Mouse (Mus musculus): ENCODE data around the gene Slco3a1.

Slco3a1 gene

GRCm38 (mm10) chr7:74303611-74304300 lies 250.8 kb downstream of the Slco3a1 start:
- DNase-seq (ENCODE audit: low read depth, low spot score), result no peak

- no peak for DNase-seq (ENCODE audit: low read depth, low spot score)
Observed at GRCm38 (mm10) chr7:74303081-74303480, 251.5 kb downstream of the Slco3a1 start.

- no peak for DNase-seq (ENCODE audit: low read depth, low spot score)
Observed at GRCm38 (mm10) chr7:74286531-74286930, 268.0 kb downstream of the Slco3a1 start.

- no peak for DNase-seq (ENCODE audit: low read depth, low spot score)
Observed at GRCm38 (mm10) chr7:74280371-74280770, 274.2 kb downstream of the Slco3a1 start.

GRCm38 (mm10) chr7:74279356-74279755 lies 275.2 kb downstream of the Slco3a1 start:
- DNase-seq (ENCODE audit: low read depth, low spot score), result no peak

GRCm38 (mm10) chr7:74270089-74270394 lies 284.5 kb downstream of the Slco3a1 start:
- DNase-seq (ENCODE audit: low read depth, low spot score), result no peak

- no peak for DNase-seq (ENCODE audit: low read depth, low spot score)
Observed at GRCm38 (mm10) chr7:74269283-74270088, 285.1 kb downstream of the Slco3a1 start.

- DNase-seq (ENCODE audit: low read depth, low spot score), result no peak
Observed at GRCm38 (mm10) chr7:74266511-74267168, 287.9 kb downstream of the Slco3a1 start.

- no peak for DNase-seq (ENCODE audit: low read depth, low spot score)
Observed at GRCm38 (mm10) chr7:74256291-74256690, 298.3 kb downstream of the Slco3a1 start.

- DNase-seq (ENCODE audit: low read depth, low spot score), result no peak
Observed at GRCm38 (mm10) chr7:74252066-74252465, 302.5 kb downstream of the Slco3a1 start.

GRCm38 (mm10) chr7:74241236-74241635 lies 313.3 kb downstream of the Slco3a1 start:
- DNase-seq (ENCODE audit: low read depth, low spot score), result no peak

- DNase-seq (ENCODE audit: low read depth, low spot score), result no peak
Observed at GRCm38 (mm10) chr7:74240459-74241172, 314.0 kb downstream of the Slco3a1 start.

Data from CD4-positive helper T cell, adult 2 months (primary cell).